Mouse (Mus musculus) embryonic facial prominence, embryonic 15.5 days (tissue): ENCODE measurements around the gene Psmd10. TPM values are rescaled to one million over a fixed set of nuclear protein-coding genes. Genes with fewer than 3 reads are reported as not detected.

ENCODE experiments used
- ATAC-seq: fragments of 200-750 bp; cut with Nextera tagmentation; 2 replicates; pipeline ENCODE4 v1.8.0; 2017; ENCODE audit warnings: low read depth, moderate TSS enrichment; ENCODE audit not compliant: insufficient number of reproducible peaks, low FRiP score, low TSS enrichment
- H3K27ac ChIP-seq: fragments of 300-500 bp; sonication (generic); replicated peaks from 2 replicates; pipeline ENCODE4 v1.5.1; 2015; ENCODE audit warnings: mild to moderate bottlenecking, inconsistent platforms
- H3K27me3 ChIP-seq: fragments of 300-500 bp; sonication (generic); 2 replicates; pipeline ENCODE4 v1.6.1; 2015; ENCODE audit warnings: inconsistent platforms
- H3K36me3 ChIP-seq: fragments of 300-500 bp; sonication (generic); 2 replicates; pipeline ENCODE4 v1.6.1; 2015; ENCODE audit warnings: mild to moderate bottlenecking, inconsistent platforms
- H3K4me1 ChIP-seq: fragments of 300-500 bp; sonication (generic); 2 replicates; pipeline ENCODE4 v1.6.1; 2015; ENCODE audit warnings: inconsistent platforms
- H3K4me2 ChIP-seq: fragments of 300-500 bp; sonication (generic); replicated peaks from 2 replicates; pipeline ENCODE4 v1.6.1; 2015; ENCODE audit warnings: mild to moderate bottlenecking, inconsistent platforms
- H3K4me3 ChIP-seq: fragments of 300-500 bp; sonication (generic); replicated peaks from 2 replicates; pipeline ENCODE4 v1.5.1; 2015; ENCODE audit warnings: mild to moderate bottlenecking, inconsistent platforms
- H3K9ac ChIP-seq: fragments of 300-500 bp; sonication (generic); 2 replicates; pipeline ENCODE4 v1.6.1; 2015; ENCODE audit warnings: inconsistent platforms
- H3K9me3 ChIP-seq: fragments of 300-500 bp; sonication (generic); replicated peaks from 2 replicates; pipeline ENCODE4 v1.6.1; 2016; ENCODE audit warnings: inconsistent platforms
- WGBS: fragments of 180-500 bp; shearing (Covaris S2); methylation state at CpG from one replicate; pipeline ENCODE4 v1.1.7; 2015; 5-methylcytosine and 5-hydroxymethylcytosine counted together
- polyA plus RNA-seq: library from polyadenylated mRNA; unstranded; fragments of >200 nt; fragmentation: Nextera tagmentation; extraction: Ambion mirVana; gene quantifications from 2 replicates; pipeline ENCODE4 v1.2.1, GENCODE M21; 2015

The Psmd10 gene
- polyA plus RNA-seq: 45.0 and 46.3 TPM in 2 replicates

- Histone ChIP-seq H3K27ac (peak within 1 kb of the TSS; percentile 60; the same call in 1 of the 2 replicates), H3K27me3 (no peaks in the 10 kb centered on the region), H3K4me1 (no peaks in the 10 kb centered on the region), H3K9me3 (no peaks in the 10 kb centered on the region), H3K36me3 (no peaks in the 10 kb centered on the region), H3K4me3 (peak within 1 kb of the TSS; percentile 55), H3K9ac (peak within 1 kb of the TSS; percentile 26; the same call in 1 of the 2 replicates), H3K4me2 (peak within 1 kb of the TSS; percentile 56)
- peak; percentile 97 for ATAC-seq
- WGBS: 17% methylated on average over 23 of the region's 23 CpGs
Measured at GRCm38 (mm10) chrX:140956272-140956940, at the start of gene Psmd10, which contains the start of gene Atg4a. Psmd10 (minus strand) TSS chrX:140956728. Atg4a (plus strand) TSS chrX:140956907.

GRCm38 (mm10) chrX:140998885-140999284 is 42.4 kb upstream of the Psmd10 start:
- Histone ChIP-seq H3K36me3 (no peaks in the 10 kb centered on the region), H3K9ac (no peak overlapping the region), H3K9me3 (no peaks in the 10 kb centered on the region), H3K4me1 (no peaks in the 10 kb centered on the region), H3K27ac (no peak overlapping the region), H3K27me3 (peaks cover 3% of the 10 kb centered on the region), H3K4me3 (no peak overlapping the region), H3K4me2 (no peak overlapping the region)
- ATAC-seq: no peak

DNA sequence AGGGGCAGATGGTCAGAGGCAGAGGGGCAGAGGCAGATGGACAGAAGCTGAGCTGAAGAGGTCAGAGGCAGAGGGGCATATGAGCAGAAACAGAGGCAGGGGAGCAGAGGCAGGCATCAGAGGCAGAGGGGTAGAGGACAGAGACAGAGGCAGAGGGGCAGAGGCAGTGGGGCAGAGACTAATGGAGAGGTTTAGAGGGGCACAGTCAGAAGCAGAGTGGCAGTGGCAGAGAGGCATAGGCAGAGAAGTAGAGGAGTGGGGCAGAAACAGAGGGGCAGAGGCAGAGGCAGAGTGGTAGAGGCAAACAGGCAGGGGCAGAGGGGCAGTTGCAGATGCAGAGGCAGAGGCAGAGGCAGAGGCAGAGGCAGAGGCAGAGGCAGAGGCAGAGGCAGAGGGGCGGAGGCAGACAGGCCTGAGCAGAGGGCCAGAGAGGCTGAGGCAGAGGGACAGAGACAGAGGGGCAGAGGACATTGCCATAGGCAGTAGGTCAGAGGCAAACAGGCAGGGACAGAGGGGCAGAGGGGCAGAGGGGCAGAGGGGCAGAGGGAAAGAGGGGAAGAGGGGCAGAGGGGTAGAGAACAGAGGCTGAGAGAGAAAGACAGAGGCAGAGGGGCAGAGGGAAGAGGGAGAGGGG is 41.5 kb upstream of the Psmd10 start:
- Histone ChIP-seq H3K9ac (no peak overlapping the region), H3K4me3 (no peak overlapping the region), H3K4me1 (no peaks in the 10 kb centered on the region), H3K27me3 (peaks cover 3% of the 10 kb centered on the region), H3K4me2 (no peak overlapping the region), H3K36me3 (no peaks in the 10 kb centered on the region), H3K27ac (no peak overlapping the region), H3K9me3 (no peaks in the 10 kb centered on the region)
- WGBS: 62% methylated on average over 1 of the region's 1 CpGs
- ATAC-seq: 0 out of 2 replicates have a peak, but pooled peaks have one; percentile 51

GRCm38 (mm10) chrX:140996909-140997516 is 40.5 kb upstream of the Psmd10 start:
- H3K9me3 ChIP-seq: no peaks in the 10 kb centered on the region
- 75% methylated on average over 1 of the region's 1 CpGs for WGBS
- ATAC-seq: peak; percentile 76

DNA sequence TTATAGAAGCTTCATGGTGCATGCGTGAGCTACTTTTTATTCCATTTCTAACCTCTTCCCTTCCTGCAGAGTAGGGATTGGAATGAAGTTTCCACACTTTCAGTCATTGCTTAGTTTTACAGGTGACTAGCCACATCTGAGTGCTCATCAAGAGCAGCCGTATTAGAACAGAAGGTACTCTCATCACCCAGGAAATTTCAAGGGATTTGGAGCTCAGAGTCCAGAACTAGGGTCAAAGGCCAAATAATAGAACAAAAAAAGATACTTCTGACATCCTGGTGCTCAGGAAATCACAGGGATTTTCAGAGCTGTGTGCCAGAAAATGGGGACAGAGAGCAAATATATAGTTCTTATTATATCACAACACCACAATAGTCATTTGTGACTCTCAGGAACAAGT is 28.7 kb upstream of the Psmd10 start:
- no peaks in the 10 kb centered on the region for H3K9me3 ChIP-seq
- ATAC-seq: no peak
- no peak overlapping the region for H3K4me2 ChIP-seq
- H3K27ac ChIP-seq: no peak overlapping the region
- no peak overlapping the region for H3K9ac ChIP-seq
- no peak overlapping the region for H3K4me3 ChIP-seq
- 73% methylated on average over 2 of the region's 2 CpGs for WGBS
- H3K4me1 ChIP-seq: no peaks in the 10 kb centered on the region
- H3K27me3 ChIP-seq: peaks cover 12% of the 10 kb centered on the region; the same call in 1 of the 2 replicates
- H3K36me3 ChIP-seq: no peaks in the 10 kb centered on the region

More at GRCm38 (mm10) chrX:140996909-140997516, 40.5 kb upstream of the Psmd10 start:
- Histone ChIP-seq H3K4me3 (no peak overlapping the region), H3K9ac (no peak overlapping the region), H3K27ac (no peak overlapping the region), H3K4me1 (no peaks in the 10 kb centered on the region), H3K36me3 (no peaks in the 10 kb centered on the region), H3K4me2 (no peak overlapping the region), H3K27me3 (peaks cover 3% of the 10 kb centered on the region)

- no peak overlapping the region for H3K27ac ChIP-seq
- WGBS: 46% methylated on average over 6 of the region's 6 CpGs
- peaks cover 12% of the 10 kb centered on the region; the same call in 1 of the 2 replicates for H3K27me3 ChIP-seq
- no peak for ATAC-seq
- no peaks in the 10 kb centered on the region for H3K4me1 ChIP-seq
- H3K4me2 ChIP-seq: no peak overlapping the region
- H3K4me3 ChIP-seq: no peak overlapping the region
- H3K9me3 ChIP-seq: no peaks in the 10 kb centered on the region
- H3K36me3 ChIP-seq: no peaks in the 10 kb centered on the region
- no peak overlapping the region for H3K9ac ChIP-seq
Measured at GRCm38 (mm10) chrX:140984795-140985194, 28.3 kb upstream of the Psmd10 start.

- no peaks in the 10 kb centered on the region for H3K4me1 ChIP-seq
- ATAC-seq: no peak
- WGBS: 42% methylated on average over 6 of the region's 6 CpGs
Measured at GRCm38 (mm10) chrX:140983206-140983960, 26.9 kb upstream of the Psmd10 start.

GRCm38 (mm10) chrX:140980163-140980562 is 23.6 kb upstream of the Psmd10 start:
- H3K27me3 ChIP-seq: peaks cover 9% of the 10 kb centered on the region; the same call in 1 of the 2 replicates
- H3K4me2 ChIP-seq: no peak overlapping the region
- H3K4me1 ChIP-seq: no peaks in the 10 kb centered on the region
- H3K36me3 ChIP-seq: no peaks in the 10 kb centered on the region
- H3K9me3 ChIP-seq: no peaks in the 10 kb centered on the region
- WGBS: 37% methylated on average over 4 of the region's 4 CpGs
- H3K27ac ChIP-seq: no peak overlapping the region
- H3K4me3 ChIP-seq: no peak overlapping the region
- H3K9ac ChIP-seq: no peak overlapping the region
- no peak for ATAC-seq

More at GRCm38 (mm10) chrX:140983206-140983960, 26.9 kb upstream of the Psmd10 start:
- no peak overlapping the region for H3K4me2 ChIP-seq
- no peak overlapping the region for H3K9ac ChIP-seq
- no peak overlapping the region for H3K4me3 ChIP-seq
- no peaks in the 10 kb centered on the region for H3K36me3 ChIP-seq
- no peaks in the 10 kb centered on the region for H3K9me3 ChIP-seq
- no peak overlapping the region for H3K27ac ChIP-seq
- peaks cover 11% of the 10 kb centered on the region; the same call in 1 of the 2 replicates for H3K27me3 ChIP-seq

GRCm38 (mm10) chrX:140979546-140979945 is 23.0 kb upstream of the Psmd10 start:
- H3K36me3 ChIP-seq: no peaks in the 10 kb centered on the region
- no peaks in the 10 kb centered on the region for H3K9me3 ChIP-seq
- H3K27ac ChIP-seq: no peak overlapping the region
- H3K9ac ChIP-seq: no peak overlapping the region
- no peak overlapping the region for H3K4me2 ChIP-seq
- H3K27me3 ChIP-seq: peaks cover 9% of the 10 kb centered on the region; the same call in 1 of the 2 replicates
- no peak overlapping the region for H3K4me3 ChIP-seq
- 47% methylated on average over 2 of the region's 2 CpGs for WGBS
- no peak for ATAC-seq
- H3K4me1 ChIP-seq: no peaks in the 10 kb centered on the region

DNA sequence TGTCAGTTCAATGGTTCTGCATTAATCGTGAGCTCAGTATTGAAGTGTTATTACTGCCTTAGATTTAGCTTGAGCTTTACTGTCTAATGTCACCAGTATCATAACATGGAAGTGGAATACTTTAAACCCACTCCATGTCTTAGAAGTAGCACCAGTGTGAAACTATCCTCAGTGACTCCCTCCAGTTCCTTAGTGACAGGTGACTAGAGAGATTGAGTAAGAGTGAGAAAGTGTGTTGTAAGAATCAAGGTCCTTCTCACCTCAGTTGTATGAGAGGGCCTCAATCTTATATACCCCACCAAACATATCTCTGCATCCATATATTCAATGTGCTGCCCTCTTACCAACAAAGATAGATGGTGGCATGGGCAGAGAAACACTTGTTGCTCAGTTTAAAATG is 22.4 kb upstream of the Psmd10 start:
- 97% methylated on average over 1 of the region's 1 CpGs for WGBS
- ATAC-seq: no peak
- no peaks in the 10 kb centered on the region for H3K9me3 ChIP-seq
- H3K27ac ChIP-seq: no peak overlapping the region
- no peak overlapping the region for H3K4me2 ChIP-seq
- no peaks in the 10 kb centered on the region for H3K36me3 ChIP-seq
- H3K4me1 ChIP-seq: no peaks in the 10 kb centered on the region
- H3K9ac ChIP-seq: no peak overlapping the region
- H3K27me3 ChIP-seq: peaks cover 7% of the 10 kb centered on the region; the same call in 1 of the 2 replicates
- H3K4me3 ChIP-seq: no peak overlapping the region
